ENCODE assay signal across 8 mouse cellular contexts in the genomic region with DNA sequence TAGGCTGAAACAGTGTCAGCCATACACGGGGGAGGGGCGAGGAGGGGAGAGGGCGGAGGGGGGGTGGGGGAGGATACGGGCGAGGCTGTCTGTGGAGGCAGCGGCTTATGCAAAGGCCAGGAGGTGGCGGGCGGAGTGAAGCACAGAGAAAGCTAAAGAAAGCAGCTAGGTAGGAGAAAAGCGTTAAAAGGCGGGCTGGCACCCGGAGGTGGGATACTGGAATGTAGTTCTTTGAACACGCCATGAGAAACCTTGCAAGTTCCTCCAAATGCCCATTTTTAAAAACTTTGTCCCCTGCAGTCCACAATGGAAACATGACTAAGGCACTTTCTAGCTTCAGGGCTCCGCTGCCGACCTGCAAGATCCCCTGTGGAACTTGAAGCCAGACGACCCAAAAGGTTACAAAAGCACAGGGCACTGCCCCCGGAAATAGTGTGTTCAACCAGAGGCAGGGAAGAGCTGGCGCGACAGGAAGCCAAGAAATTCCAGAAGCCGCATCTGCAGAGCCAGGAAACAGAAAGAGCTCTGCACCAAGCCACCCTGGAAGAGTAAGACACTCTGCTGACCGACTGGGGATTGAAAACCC. TPM values are rescaled to one million over a fixed set of nuclear protein-coding genes. Genes with fewer than 3 reads are reported as not detected.
DNase-seq lines count a peak whose midpoint lies in the region; ATAC-seq and TF ChIP-seq lines count a peak whose summit lies in the region.

No protein-coding gene starts in this region.

- ATAC-seq in frontal cortex, adult (ENCODE audit: low TSS enrichment) = peak; percentile 28
- ATAC-seq in heart, embryonic 12.5 days (ENCODE audit: insufficient number of reproducible peaks, low FRiP score) = peak; percentile 71
- ATAC-seq in kidney, embryonic 15.5 days (replicated peaks; ENCODE audit: low FRiP score) = peak; percentile 69
- ATAC-seq in lung, postnatal 0 days = peak; percentile 62

- H3K27me3 ChIP-seq in embryonic facial prominence, embryonic 10.5 days (replicated peaks; ENCODE audit: low read depth, poor library complexity, severe bottlenecking) = no peaks in the 10 kb centered on the region
- H3K27me3 ChIP-seq in heart, embryonic 12.5 days (replicated peaks) = no peaks in the 10 kb centered on the region
- H3K27me3 ChIP-seq in kidney, embryonic 15.5 days = no peaks in the 10 kb centered on the region
- no peaks in the 10 kb centered on the region for H3K27me3 ChIP-seq in lung, postnatal 0 days (replicated peaks; ENCODE audit: insufficient read depth, low read length)

- no peaks in the 10 kb centered on the region for H3K36me3 ChIP-seq in embryonic facial prominence, embryonic 10.5 days (replicated peaks)
- no peaks in the 10 kb centered on the region for H3K36me3 ChIP-seq in heart, embryonic 12.5 days
- no peaks in the 10 kb centered on the region for H3K36me3 ChIP-seq in kidney, embryonic 15.5 days
- H3K36me3 ChIP-seq in lung, postnatal 0 days (ENCODE audit: insufficient read depth, low read length) = no peaks in the 10 kb centered on the region

- H3K9ac ChIP-seq in heart, embryonic 12.5 days = peak overlapping the region; percentile 11; the same call in 1 of the 2 replicates
- no peak overlapping the region for H3K9ac ChIP-seq in kidney, embryonic 15.5 days
- H3K9ac ChIP-seq in lung, postnatal 0 days (replicated peaks; ENCODE audit: low read depth) = no peak overlapping the region

- H3K4me1 ChIP-seq in embryonic facial prominence, embryonic 10.5 days = peaks cover 36% of the 10 kb centered on the region
- peaks cover 48% of the 10 kb centered on the region for H3K4me1 ChIP-seq in heart, embryonic 12.5 days (replicated peaks)
- peaks cover 28% of the 10 kb centered on the region for H3K4me1 ChIP-seq in kidney, embryonic 15.5 days
- H3K4me1 ChIP-seq in lung, postnatal 0 days (ENCODE audit: insufficient read depth, low read depth, low read length) = peaks cover 11% of the 10 kb centered on the region; the same call in 1 of the 2 replicates

- peak overlapping the region; percentile 65 for H3K4me2 ChIP-seq in heart, embryonic 12.5 days
- peak overlapping the region; percentile 58 for H3K4me2 ChIP-seq in kidney, embryonic 15.5 days
- peak overlapping the region; percentile 55 for H3K4me2 ChIP-seq in lung, postnatal 0 days (replicated peaks; ENCODE audit: low read depth, low read length)

- TF ChIP-seq EP300 in lung, postnatal 0 days (IDR thresholded peaks at IDR 0.05) = 0 out of 2 replicates have a peak, but pooled peaks have one; percentile 23

- WGBS in embryonic facial prominence, embryonic 10.5 days = 5% methylated on average over 20 of the region's 20 CpGs
- WGBS in heart, embryonic 12.5 days = 4% methylated on average over 19 of the region's 20 CpGs
- WGBS in kidney, embryonic 15.5 days = 3% methylated on average over 20 of the region's 20 CpGs
- WGBS in lung, postnatal 0 days = 9% methylated on average over 19 of the region's 20 CpGs

- H3K9me3 ChIP-seq in embryonic facial prominence, embryonic 10.5 days = no peaks in the 10 kb centered on the region
- no peaks in the 10 kb centered on the region for H3K9me3 ChIP-seq in heart, embryonic 12.5 days (replicated peaks)
- H3K9me3 ChIP-seq in kidney, embryonic 15.5 days (replicated peaks) = no peaks in the 10 kb centered on the region
- no peaks in the 10 kb centered on the region for H3K9me3 ChIP-seq in lung, postnatal 0 days (ENCODE audit: low read length)

- no peak; the same call in 1 of the 2 replicates for TF ChIP-seq CTCF in lung, postnatal 0 days (IDR thresholded peaks at IDR 0.05)

- peak overlapping the region; percentile 41 for H3K4me3 ChIP-seq in embryonic facial prominence, embryonic 10.5 days
- peak overlapping the region; percentile 34 for H3K4me3 ChIP-seq in heart, embryonic 12.5 days
- peak overlapping the region; percentile 35 for H3K4me3 ChIP-seq in kidney, embryonic 15.5 days (replicated peaks)
- H3K4me3 ChIP-seq in lung, postnatal 0 days (ENCODE audit: low read depth, low read length) = peak overlapping the region; percentile 29

- H3K27ac ChIP-seq in embryonic facial prominence, embryonic 10.5 days (replicated peaks) = peak overlapping the region; percentile 88
- peak overlapping the region; percentile 70 for H3K27ac ChIP-seq in heart, embryonic 12.5 days (ENCODE audit: poor library complexity, severe bottlenecking)
- peak overlapping the region; percentile 89 for H3K27ac ChIP-seq in kidney, embryonic 15.5 days
- peak overlapping the region; percentile 57 for H3K27ac ChIP-seq in lung, postnatal 0 days (ENCODE audit: low read length)

- DNase-seq in frontal cortex, postnatal 10 days (ENCODE audit: low spot score in 2 of 2) = no peak
- peak; percentile 84 for DNase-seq in embryonic facial prominence, embryonic 10.5 days (ENCODE audit: low spot score)
- peak; percentile 72 for DNase-seq in lung, postnatal 0 days (ENCODE audit: low spot score)
- DNase-seq in right cerebral cortex, postnatal 4 days = peak; percentile 12
- DNase-seq in layer of hippocampus, postnatal 14 days (ENCODE audit: low spot score in 2 of 2) = no peak

RNA-seq across cellular contexts. Expression of a gene that starts 39.5 kb away (rescaled TPM):
- polyA plus RNA-seq in embryonic facial prominence, embryonic 10.5 days (2016; fragmentation: Nextera tagmentation; extraction: Ambion mirVana) = 0.78 and 0.85 TPM in 2 replicates
- 0.12 and 0.23 TPM in 2 replicates for polyA plus RNA-seq in heart, embryonic 12.5 days (2016; fragmentation: Nextera tagmentation; extraction: Ambion mirVana)
- 1.4 and 1.5 TPM in 2 replicates for polyA plus RNA-seq in kidney, embryonic 15.5 days (2015; fragmentation: Nextera tagmentation; extraction: Ambion mirVana)
- polyA plus RNA-seq in lung, postnatal 0 days (2015; fragmentation: Nextera tagmentation; extraction: Ambion mirVana) = 1.2 and 1.3 TPM in 2 replicates
- 1 to 10 TPM in 1 of 2 experiments, under 1 TPM in 1; 0.46 to 1.0 TPM for total RNA-seq in layer of hippocampus, postnatal 14 days (2021)

Comparison
In these comparisons a context has a peak if more than half of its experiments do, and no peak if none do; other contexts are left out.
1. DNase-seq: peak in embryonic facial prominence, embryonic 10.5 days (single experiment), lung, postnatal 0 days (single experiment) and right cerebral cortex, postnatal 4 days (single experiment); none in frontal cortex, postnatal 10 days (0 of 2) and layer of hippocampus, postnatal 14 days (0 of 2).
2. Peak in every context shown above with its lines, with median percentiles within 50 percentile points of each other: ATAC-seq, H3K27ac ChIP-seq, H3K4me3 ChIP-seq and H3K4me2 ChIP-seq.